Comparison of ENCODE assay signal across 11 mouse cellular contexts in the genomic region with DNA sequence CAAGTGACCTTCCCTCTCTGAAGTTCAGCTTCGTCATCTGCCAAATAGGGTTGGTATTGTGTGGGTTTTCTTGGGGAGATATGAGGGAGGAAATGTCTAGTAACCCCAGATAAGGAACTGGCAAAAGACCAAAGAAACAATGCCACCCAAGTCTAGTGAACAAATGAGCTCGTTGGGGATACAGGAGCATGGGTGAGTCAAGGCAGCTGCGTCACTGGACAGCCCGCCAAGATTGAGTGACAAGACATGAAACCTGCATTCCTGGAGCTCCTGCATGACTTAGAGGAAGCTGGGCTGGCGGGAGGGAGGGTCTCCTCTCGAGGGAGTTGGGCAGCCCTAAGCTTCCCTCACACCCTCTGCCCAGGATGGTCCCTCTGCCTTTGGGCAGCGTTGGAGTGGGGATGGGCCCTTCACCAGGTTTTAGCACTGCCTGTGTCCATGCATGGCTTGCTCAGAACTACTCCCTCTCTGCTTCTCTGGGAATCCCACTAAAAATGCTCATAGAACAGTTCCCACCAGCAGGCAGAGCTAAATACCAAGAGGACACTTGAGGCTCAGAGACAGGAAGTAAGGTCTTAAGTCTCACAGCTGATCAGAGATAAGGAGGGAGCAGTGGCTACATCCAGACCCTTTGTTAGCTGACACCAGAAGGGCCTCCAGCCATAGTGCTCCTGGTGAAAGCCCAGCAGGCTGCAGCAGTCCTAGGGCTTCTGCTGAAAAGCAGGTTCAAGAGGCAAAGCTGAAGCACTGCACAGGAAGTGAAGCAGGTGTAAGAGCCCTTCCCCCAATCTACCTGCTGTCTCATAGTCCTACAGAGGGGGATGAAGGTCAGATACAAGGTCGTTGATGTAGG. TPM values are rescaled to one million over a fixed set of nuclear protein-coding genes. Genes with fewer than 3 reads are reported as not detected.
DNase-seq lines count a peak whose midpoint lies in the region; ATAC-seq lines count a peak whose summit lies in the region.
"Had no signal": no experiment of that assay in that cellular context is flagged by ENCODE, and none has a peak within 500 bp of the region (broad histone marks: within the 10 kb centered on the region; RNA-seq: fewer than 3 reads in every experiment).

No protein-coding gene starts in this region.

- no peak overlapping the region for H3K27ac ChIP-seq in intestine, embryonic 16.5 days (ENCODE audit: low read length)
- no peak overlapping the region for H3K27ac ChIP-seq in intestine, embryonic 15.5 days
- H3K27ac ChIP-seq in lung, embryonic 15.5 days = peak overlapping the region; percentile 35; the same call in 1 of the 2 replicates
- H3K27ac ChIP-seq: neural tube, embryonic 12.5 days had no signal

- WGBS in intestine, embryonic 16.5 days = 50% methylated on average over 8 of the region's 8 CpGs
- 59% methylated on average over 8 of the region's 8 CpGs for WGBS in intestine, embryonic 15.5 days
- 33% methylated on average over 8 of the region's 8 CpGs for WGBS in lung, embryonic 15.5 days

- H3K4me2 ChIP-seq in intestine, embryonic 16.5 days (ENCODE audit: low read depth, low read length) = no peak overlapping the region
- no peak overlapping the region for H3K4me2 ChIP-seq in intestine, embryonic 15.5 days (replicated peaks)
- no peak overlapping the region for H3K4me2 ChIP-seq in lung, embryonic 15.5 days
- H3K4me2 ChIP-seq: neural tube, embryonic 12.5 days had no signal

- ATAC-seq in intestine, embryonic 16.5 days = peak; percentile 30; the same call in 1 of the 2 replicates
- no peak for ATAC-seq in intestine, embryonic 15.5 days
- ATAC-seq in activated CD4-positive, CD25-positive, alpha-beta regulatory T cell, adult 4 months = peak; percentile 79
- peak; percentile 50; the same call in 1 of the 2 replicates for ATAC-seq in lung, embryonic 15.5 days (ENCODE audit: borderline replicate concordance, extremely low read depth, low FRiP score, low TSS enrichment)

- no peaks in the 10 kb centered on the region for H3K27me3 ChIP-seq in intestine, embryonic 16.5 days (replicated peaks; ENCODE audit: control insufficient read depth, insufficient read depth, low read length)
- no peaks in the 10 kb centered on the region for H3K27me3 ChIP-seq in intestine, embryonic 15.5 days (replicated peaks)
- H3K27me3 ChIP-seq in lung, embryonic 15.5 days = no peaks in the 10 kb centered on the region
- H3K27me3 ChIP-seq: neural tube, embryonic 12.5 days had no signal

- peak; percentile 70 for DNase-seq in thymus, postnatal 14 days
- DNase-seq in spleen, postnatal 10 days (ENCODE audit: low spot score in 2 of 2) = no peak
- DNase-seq in frontal cortex, adult 2 months (ENCODE audit: extremely low spot score in 1 of 2, low spot score in 1 of 2) = no peak
- DNase-seq in left cerebral cortex, adult 11 months (ENCODE audit: low spot score) = no peak
- DNase-seq: gastrocnemius, postnatal 25 days had no signal

- no peak overlapping the region for H3K9ac ChIP-seq in intestine, embryonic 16.5 days (ENCODE audit: low read depth, low read length)
- H3K9ac ChIP-seq in intestine, embryonic 15.5 days = no peak overlapping the region
- no peak overlapping the region for H3K9ac ChIP-seq in lung, embryonic 15.5 days
- H3K9ac ChIP-seq: neural tube, embryonic 12.5 days had no signal

- H3K4me1 ChIP-seq in intestine, embryonic 16.5 days (ENCODE audit: control insufficient read depth, insufficient read depth, low read length) = no peaks in the 10 kb centered on the region
- 0 out of 2 replicates have a peak, but pooled peaks cover 2% of the 10 kb centered on the region for H3K4me1 ChIP-seq in intestine, embryonic 15.5 days (replicated peaks)
- H3K4me1 ChIP-seq in lung, embryonic 15.5 days = peaks cover 21% of the 10 kb centered on the region
- H3K4me1 ChIP-seq: neural tube, embryonic 12.5 days had no signal

- no peaks in the 10 kb centered on the region for H3K9me3 ChIP-seq in intestine, embryonic 16.5 days (ENCODE audit: control insufficient read depth, low read length)
- H3K9me3 ChIP-seq in intestine, embryonic 15.5 days = no peaks in the 10 kb centered on the region
- H3K9me3 ChIP-seq in lung, embryonic 15.5 days = no peaks in the 10 kb centered on the region
- H3K9me3 ChIP-seq: neural tube, embryonic 12.5 days had no signal

- no peak overlapping the region for H3K4me3 ChIP-seq in intestine, embryonic 16.5 days (ENCODE audit: low read length)
- H3K4me3 ChIP-seq in intestine, embryonic 15.5 days (replicated peaks) = no peak overlapping the region
- no peak overlapping the region for H3K4me3 ChIP-seq in lung, embryonic 15.5 days
- H3K4me3 ChIP-seq: neural tube, embryonic 12.5 days had no signal

- no peaks in the 10 kb centered on the region for H3K36me3 ChIP-seq in intestine, embryonic 16.5 days (ENCODE audit: control insufficient read depth, insufficient read depth, low read length)
- no peaks in the 10 kb centered on the region for H3K36me3 ChIP-seq in intestine, embryonic 15.5 days
- H3K36me3 ChIP-seq in lung, embryonic 15.5 days = no peaks in the 10 kb centered on the region
- H3K36me3 ChIP-seq: neural tube, embryonic 12.5 days had no signal

RNA-seq across cellular contexts. Expression of a gene that starts 11.7 kb away (rescaled TPM):
- polyA plus RNA-seq in intestine, embryonic 16.5 days (2015; fragmentation: Nextera tagmentation; extraction: Ambion mirVana) = 537 and 561 TPM in 2 replicates
- polyA plus RNA-seq in intestine, embryonic 15.5 days (2015; fragmentation: Nextera tagmentation; extraction: Ambion mirVana) = 589 and 626 TPM in 2 replicates
- 100 to 1,000 TPM; 298 to 313 TPM for polyA plus RNA-seq in activated CD4-positive, CD25-positive, alpha-beta regulatory T cell, adult 4 months (2017; shearing (Covaris generic))
- 776 and 781 TPM in 2 replicates for polyA plus RNA-seq in lung, embryonic 15.5 days (2015; fragmentation: Nextera tagmentation; extraction: Ambion mirVana)
- polyA plus RNA-seq in frontal cortex, adult 2 months (2012; rRNA removed) = 388 and 462 TPM in 2 replicates

RNA-seq across cellular contexts. Expression of a gene that starts 36.6 kb away (rescaled TPM):
- 163 and 176 TPM in 2 replicates for polyA plus RNA-seq in intestine, embryonic 16.5 days (2015; fragmentation: Nextera tagmentation; extraction: Ambion mirVana)
- polyA plus RNA-seq in intestine, embryonic 15.5 days (2015; fragmentation: Nextera tagmentation; extraction: Ambion mirVana) = 187 and 189 TPM in 2 replicates
- 100 to 1,000 TPM; 117 to 159 TPM for polyA plus RNA-seq in activated CD4-positive, CD25-positive, alpha-beta regulatory T cell, adult 4 months (2017; shearing (Covaris generic))
- 227 and 235 TPM in 2 replicates for polyA plus RNA-seq in lung, embryonic 15.5 days (2015; fragmentation: Nextera tagmentation; extraction: Ambion mirVana)
- 149 and 154 TPM in 2 replicates for polyA plus RNA-seq in frontal cortex, adult 2 months (2012; rRNA removed)

RNA-seq across cellular contexts. Expression of a gene that starts 41.8 kb away (rescaled TPM):
- polyA plus RNA-seq in intestine, embryonic 16.5 days (2015; fragmentation: Nextera tagmentation; extraction: Ambion mirVana) = 23.2 and 24.3 TPM in 2 replicates
- polyA plus RNA-seq in intestine, embryonic 15.5 days (2015; fragmentation: Nextera tagmentation; extraction: Ambion mirVana) = 15.7 and 15.9 TPM in 2 replicates
- polyA plus RNA-seq in activated CD4-positive, CD25-positive, alpha-beta regulatory T cell, adult 4 months (2017; shearing (Covaris generic)) = 10 to 100 TPM; 79.8 to 85.3 TPM
- polyA plus RNA-seq in lung, embryonic 15.5 days (2015; fragmentation: Nextera tagmentation; extraction: Ambion mirVana) = 0.70 and 1.1 TPM in 2 replicates
- 1.8 TPM in 2 replicates for polyA plus RNA-seq in frontal cortex, adult 2 months (2012; rRNA removed)

RNA-seq across cellular contexts. Expression of a gene that starts 54.7 kb away (rescaled TPM):
- polyA plus RNA-seq in intestine, embryonic 16.5 days (2015; fragmentation: Nextera tagmentation; extraction: Ambion mirVana) = not detected in 2 replicates
- not detected in 2 replicates for polyA plus RNA-seq in intestine, embryonic 15.5 days (2015; fragmentation: Nextera tagmentation; extraction: Ambion mirVana)
- not detected for polyA plus RNA-seq in activated CD4-positive, CD25-positive, alpha-beta regulatory T cell, adult 4 months (2017; shearing (Covaris generic))
- polyA plus RNA-seq in lung, embryonic 15.5 days (2015; fragmentation: Nextera tagmentation; extraction: Ambion mirVana) = not detected in 2 replicates
- not detected in 2 replicates for polyA plus RNA-seq in frontal cortex, adult 2 months (2012; rRNA removed)
- polyA plus RNA-seq: embryonic facial prominence, embryonic 11.5 days; neural tube, embryonic 12.5 days had no signal
